Comparison of ENCODE assay signal across 9 mouse cellular contexts in genomic region chr8:47962005-47962404, GRCm38 (mm10). TPM values are rescaled to one million over a fixed set of nuclear protein-coding genes. Genes with fewer than 3 reads are reported as not detected.
DNase-seq lines count a peak whose midpoint lies in the region; ATAC-seq lines count a peak whose summit lies in the region.
"Had no signal": no experiment of that assay in that cellular context is flagged by ENCODE, and none has a peak within 500 bp of the region (broad histone marks: within the 10 kb centered on the region; RNA-seq: fewer than 3 reads in every experiment).

No protein-coding gene starts in this region.

- no peaks in the 10 kb centered on the region for H3K36me3 ChIP-seq in forebrain, embryonic 15.5 days
- H3K36me3 ChIP-seq in forebrain, embryonic 16.5 days (ENCODE audit: control insufficient read depth, insufficient read depth) = no peaks in the 10 kb centered on the region
- H3K36me3 ChIP-seq: embryonic facial prominence, embryonic 13.5 days had no signal

- intact Hi-C loops in heart, postnatal 14 days (cut with DNase I) = no loop called here

- H3K4me2 ChIP-seq in forebrain, embryonic 15.5 days (replicated peaks) = no peak overlapping the region
- no peak overlapping the region for H3K4me2 ChIP-seq in forebrain, embryonic 16.5 days (ENCODE audit: low read length)
- H3K4me2 ChIP-seq: embryonic facial prominence, embryonic 13.5 days had no signal

- H3K9ac ChIP-seq in forebrain, embryonic 15.5 days (replicated peaks) = no peak overlapping the region
- no peak overlapping the region for H3K9ac ChIP-seq in forebrain, embryonic 16.5 days (replicated peaks; ENCODE audit: low read depth, low read length)
- H3K9ac ChIP-seq: embryonic facial prominence, embryonic 13.5 days had no signal

- peaks cover 9% of the 10 kb centered on the region for H3K4me1 ChIP-seq in forebrain, embryonic 15.5 days
- peaks cover 8% of the 10 kb centered on the region; the same call in 1 of the 2 replicates for H3K4me1 ChIP-seq in forebrain, embryonic 16.5 days (replicated peaks; ENCODE audit: control insufficient read depth, insufficient read depth, low read length)

- no peak overlapping the region for H3K27ac ChIP-seq in forebrain, embryonic 15.5 days (replicated peaks)
- H3K27ac ChIP-seq in forebrain, embryonic 16.5 days (ENCODE audit: low read length) = no peak overlapping the region
- H3K27ac ChIP-seq: embryonic facial prominence, embryonic 13.5 days had no signal

- peak; percentile 42 for DNase-seq in ovary, adult 18-20 months (ENCODE audit: low spot score)
- DNase-seq in ovary, postnatal 10 days (ENCODE audit: low spot score) = no peak
- DNase-seq in heart, postnatal 14 days = peak; percentile 42 to 56
- peak; percentile 62 to 78 for DNase-seq in lung, postnatal 4 days
- DNase-seq in embryo, embryonic 9.5 days (ENCODE audit: extremely low spot score) = no peak
- DNase-seq in thymus, postnatal 36 days = no peak

- WGBS in forebrain, embryonic 15.5 days = 42% methylated on average over 6 of the region's 6 CpGs
- 42% methylated on average over 6 of the region's 6 CpGs for WGBS in forebrain, embryonic 16.5 days

- peak; percentile 19; the same call in 1 of the 2 replicates for ATAC-seq in forebrain, embryonic 15.5 days (replicated peaks)
- ATAC-seq in forebrain, embryonic 16.5 days = no peak

- no peaks in the 10 kb centered on the region for H3K27me3 ChIP-seq in forebrain, embryonic 15.5 days
- H3K27me3 ChIP-seq in forebrain, embryonic 16.5 days (replicated peaks; ENCODE audit: control insufficient read depth, insufficient read depth, low read length) = no peaks in the 10 kb centered on the region
- H3K27me3 ChIP-seq: embryonic facial prominence, embryonic 13.5 days had no signal

- H3K9me3 ChIP-seq in forebrain, embryonic 15.5 days = no peaks in the 10 kb centered on the region
- H3K9me3 ChIP-seq in forebrain, embryonic 16.5 days (ENCODE audit: control insufficient read depth, low read length) = no peaks in the 10 kb centered on the region
- H3K9me3 ChIP-seq: embryonic facial prominence, embryonic 13.5 days had no signal

- H3K4me3 ChIP-seq in forebrain, embryonic 15.5 days = no peak overlapping the region
- H3K4me3 ChIP-seq in forebrain, embryonic 16.5 days (replicated peaks; ENCODE audit: low read length) = no peak overlapping the region
- H3K4me3 ChIP-seq: embryonic facial prominence, embryonic 13.5 days had no signal

RNA-seq across cellular contexts. Expression of gene Wwc2, which starts 28.7 kb away (rescaled TPM):
- 4.1 and 4.2 TPM in 2 replicates for polyA plus RNA-seq in forebrain, embryonic 15.5 days (2015; fragmentation: Nextera tagmentation; extraction: Ambion mirVana)
- 4.0 and 4.2 TPM in 2 replicates for polyA plus RNA-seq in forebrain, embryonic 16.5 days (2015; fragmentation: Nextera tagmentation; extraction: Ambion mirVana)
- 10 to 100 TPM; 33.2 to 33.4 TPM for total RNA-seq in heart, postnatal 14 days (2021)

Comparison
In these comparisons a context has a peak if more than half of its experiments do, and no peak if none do; other contexts are left out.
1. DNase-seq: peak in ovary, adult 18-20 months (single experiment), heart, postnatal 14 days (2 of 2) and lung, postnatal 4 days (2 of 2); none in ovary, postnatal 10 days (single experiment), embryo, embryonic 9.5 days (single experiment) and thymus, postnatal 36 days (0 of 2).